In genomic region chr8:54922160-54922855, GRCm38 (mm10) we compare ENCODE assay signal across 15 mouse cellular contexts. TPM values are rescaled to one million over a fixed set of nuclear protein-coding genes. Genes with fewer than 3 reads are reported as not detected.
DNase-seq lines count a peak whose midpoint lies in the region; ATAC-seq lines count a peak whose summit lies in the region.
"Had no signal": no experiment of that assay in that cellular context is flagged by ENCODE, and none has a peak within 500 bp of the region (broad histone marks: within the 10 kb centered on the region; RNA-seq: fewer than 3 reads in every experiment).

No protein-coding gene starts in this region.

- H3K27ac ChIP-seq in kidney, embryonic 15.5 days = no peak overlapping the region
- peak overlapping the region; percentile 80 for H3K27ac ChIP-seq in forebrain, embryonic 13.5 days
- no peak overlapping the region for H3K27ac ChIP-seq in kidney, embryonic 16.5 days (ENCODE audit: low read length)
- H3K27ac ChIP-seq: embryonic facial prominence, embryonic 15.5 days; liver, embryonic 15.5 days had no signal

- no peak overlapping the region for H3K9ac ChIP-seq in kidney, embryonic 15.5 days
- H3K9ac ChIP-seq in forebrain, embryonic 13.5 days = no peak overlapping the region
- H3K9ac ChIP-seq in kidney, embryonic 16.5 days (replicated peaks; ENCODE audit: low read length) = no peak overlapping the region
- H3K9ac ChIP-seq: embryonic facial prominence, embryonic 15.5 days; liver, embryonic 15.5 days had no signal

- no peak for ATAC-seq in kidney, embryonic 15.5 days (replicated peaks; ENCODE audit: low FRiP score)
- ATAC-seq in forebrain, embryonic 13.5 days = peak; percentile 75
- ATAC-seq in kidney, embryonic 16.5 days (ENCODE audit: low FRiP score, low TSS enrichment) = no peak
- ATAC-seq: inflammation-experienced regulatory T-cells, adult 6 months had no signal

- H3K9me3 ChIP-seq in kidney, embryonic 15.5 days (replicated peaks) = no peaks in the 10 kb centered on the region
- no peaks in the 10 kb centered on the region for H3K9me3 ChIP-seq in forebrain, embryonic 13.5 days (replicated peaks)
- no peaks in the 10 kb centered on the region for H3K9me3 ChIP-seq in kidney, embryonic 16.5 days (ENCODE audit: low read length)
- H3K9me3 ChIP-seq: embryonic facial prominence, embryonic 15.5 days; liver, embryonic 15.5 days had no signal

- H3K4me2 ChIP-seq in kidney, embryonic 15.5 days = no peak overlapping the region
- peak overlapping the region; percentile 2; the same call in 1 of the 2 replicates for H3K4me2 ChIP-seq in forebrain, embryonic 13.5 days
- no peak overlapping the region for H3K4me2 ChIP-seq in kidney, embryonic 16.5 days (replicated peaks; ENCODE audit: low read depth, low read length)
- H3K4me2 ChIP-seq: embryonic facial prominence, embryonic 15.5 days; liver, embryonic 15.5 days had no signal

- 56% methylated on average over 2 of the region's 2 CpGs for WGBS in kidney, embryonic 15.5 days
- 6% methylated on average over 2 of the region's 2 CpGs for WGBS in forebrain, embryonic 13.5 days
- WGBS in kidney, embryonic 16.5 days = 57% methylated on average over 2 of the region's 2 CpGs

- peak; percentile 8 for DNase-seq in kidney, postnatal 10 days
- DNase-seq in left cerebral cortex, postnatal 36 days (ENCODE audit: low spot score in 2 of 2) = peak; percentile 18 to 26
- peak; percentile 35 for DNase-seq in right cerebral cortex, adult 18-20 months
- DNase-seq in adipocyte (ENCODE audit: low spot score) = no peak
- no peak for DNase-seq in gastrocnemius, postnatal 4 days (ENCODE audit: low spot score in 2 of 2)
- DNase-seq: gastrocnemius, postnatal 36 days; spleen, adult 18-20 months; thymus, postnatal 14 days had no signal

- intact Hi-C loops in left cerebral cortex, postnatal 36 days (cut with DNase I) = no loop called here

- no peaks in the 10 kb centered on the region for H3K27me3 ChIP-seq in kidney, embryonic 15.5 days
- no peaks in the 10 kb centered on the region for H3K27me3 ChIP-seq in forebrain, embryonic 13.5 days
- no peaks in the 10 kb centered on the region for H3K27me3 ChIP-seq in kidney, embryonic 16.5 days (ENCODE audit: insufficient read depth, low read length)
- H3K27me3 ChIP-seq: CH12.LX; embryonic facial prominence, embryonic 15.5 days; liver, embryonic 15.5 days had no signal

- no peak overlapping the region for H3K4me3 ChIP-seq in kidney, embryonic 15.5 days (replicated peaks)
- no peak overlapping the region for H3K4me3 ChIP-seq in forebrain, embryonic 13.5 days
- no peak overlapping the region for H3K4me3 ChIP-seq in kidney, embryonic 16.5 days (ENCODE audit: low read length)
- H3K4me3 ChIP-seq: embryonic facial prominence, embryonic 15.5 days; liver, embryonic 15.5 days had no signal

- H3K36me3 ChIP-seq in kidney, embryonic 15.5 days = no peaks in the 10 kb centered on the region
- no peaks in the 10 kb centered on the region for H3K36me3 ChIP-seq in forebrain, embryonic 13.5 days (ENCODE audit: poor library complexity, severe bottlenecking)
- no peaks in the 10 kb centered on the region for H3K36me3 ChIP-seq in kidney, embryonic 16.5 days (ENCODE audit: insufficient read depth, low read length)
- H3K36me3 ChIP-seq: embryonic facial prominence, embryonic 15.5 days; liver, embryonic 15.5 days had no signal

- H3K4me1 ChIP-seq in kidney, embryonic 15.5 days = no peaks in the 10 kb centered on the region
- peaks cover 17% of the 10 kb centered on the region for H3K4me1 ChIP-seq in forebrain, embryonic 13.5 days
- no peaks in the 10 kb centered on the region for H3K4me1 ChIP-seq in kidney, embryonic 16.5 days (ENCODE audit: insufficient read depth, low read length)
- H3K4me1 ChIP-seq: embryonic facial prominence, embryonic 15.5 days; liver, embryonic 15.5 days had no signal

RNA-seq across cellular contexts. Expression of gene Gpm6a, which starts 32.3 kb away (rescaled TPM):
- 18.9 and 19.3 TPM in 2 replicates for polyA plus RNA-seq in kidney, embryonic 15.5 days (2015; fragmentation: Nextera tagmentation; extraction: Ambion mirVana)
- 366 and 370 TPM in 2 replicates for polyA plus RNA-seq in forebrain, embryonic 13.5 days (2015; fragmentation: Nextera tagmentation; extraction: Ambion mirVana)
- total RNA-seq in left cerebral cortex, postnatal 36 days (2021) = 1,000 to 10,000 TPM; 1,032 to 1,087 TPM
- 27.8 and 29.4 TPM in 2 replicates for polyA plus RNA-seq in kidney, embryonic 16.5 days (2015; fragmentation: Nextera tagmentation; extraction: Ambion mirVana)
- total RNA-seq in gastrocnemius, postnatal 4 days (2021) = 1 to 10 TPM in 1 of 2 experiments, under 1 TPM in 1; 0.78 to 1.0 TPM

RNA-seq across cellular contexts. Expression of gene Wdr17, which starts 35.3 kb away (rescaled TPM):
- polyA plus RNA-seq in kidney, embryonic 15.5 days (2015; fragmentation: Nextera tagmentation; extraction: Ambion mirVana) = 0.95 and 0.99 TPM in 2 replicates
- polyA plus RNA-seq in forebrain, embryonic 13.5 days (2015; fragmentation: Nextera tagmentation; extraction: Ambion mirVana) = 12.3 and 12.6 TPM in 2 replicates
- 10 to 100 TPM; 39.0 to 45.1 TPM for total RNA-seq in left cerebral cortex, postnatal 36 days (2021)
- 0.64 and 1.3 TPM in 2 replicates for polyA plus RNA-seq in kidney, embryonic 16.5 days (2015; fragmentation: Nextera tagmentation; extraction: Ambion mirVana)
- total RNA-seq in gastrocnemius, postnatal 4 days (2021) = under 1 TPM in 1 of 2 experiments, not detected in 1; 0.47 TPM
- polyA plus RNA-seq: inflammation-experienced regulatory T-cells, adult 6 months; liver, embryonic 15.5 days had no signal

Comparison
In these comparisons a context has a peak if more than half of its experiments do, and no peak if none do; other contexts are left out.
1. DNase-seq: peak in kidney, postnatal 10 days (single experiment), left cerebral cortex, postnatal 36 days (2 of 2) and right cerebral cortex, adult 18-20 months (single experiment); none in adipocyte (single experiment) and gastrocnemius, postnatal 4 days (0 of 2).
2. RNA of gene Gpm6a, which starts 32.3 kb away (polyA plus RNA-seq): 366 to 370 TPM in forebrain, embryonic 13.5 days; 27.8 to 29.4 TPM in kidney, embryonic 16.5 days and 18.9 to 19.3 TPM in kidney, embryonic 15.5 days; every median in the first group is over 10 times any median in the second.